Mouse (Mus musculus): ENCODE measurements at regions not wholly inside any gene's neighbourhood (a gene's known extent, or its start where the extent isn't known, plus 50 kb on each side); places are given as distances from the start of the nearest gene placed in this dataset.
A peak's percentile ranks its signal among the peaks of the same experiment; 100 is the strongest.

DNA sequence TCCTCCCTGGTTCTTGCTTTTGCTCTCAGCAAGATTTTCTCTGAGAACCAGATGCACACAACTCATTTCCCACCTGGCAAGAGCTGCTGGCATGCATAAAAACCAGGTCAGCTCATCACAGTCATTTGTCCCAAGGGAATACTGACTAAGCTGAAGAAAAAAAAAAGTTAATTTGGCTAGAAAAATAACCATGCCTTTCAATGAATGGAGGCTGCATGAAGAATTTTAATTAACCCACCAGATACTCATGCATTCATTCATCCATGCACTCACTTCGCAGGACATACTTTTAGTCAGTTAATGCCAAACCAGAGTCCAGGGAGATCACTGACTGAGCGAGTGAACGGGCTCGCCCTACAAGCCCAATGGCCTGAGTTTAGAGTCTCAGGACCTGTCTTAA, 505.4 kb upstream of the Hs6st1 start:
- ATAC-seq (ENCODE audit: extremely low read depth, insufficient number of reproducible peaks, low FRiP score, poor library complexity, severe bottlenecking), result no peak

DNA sequence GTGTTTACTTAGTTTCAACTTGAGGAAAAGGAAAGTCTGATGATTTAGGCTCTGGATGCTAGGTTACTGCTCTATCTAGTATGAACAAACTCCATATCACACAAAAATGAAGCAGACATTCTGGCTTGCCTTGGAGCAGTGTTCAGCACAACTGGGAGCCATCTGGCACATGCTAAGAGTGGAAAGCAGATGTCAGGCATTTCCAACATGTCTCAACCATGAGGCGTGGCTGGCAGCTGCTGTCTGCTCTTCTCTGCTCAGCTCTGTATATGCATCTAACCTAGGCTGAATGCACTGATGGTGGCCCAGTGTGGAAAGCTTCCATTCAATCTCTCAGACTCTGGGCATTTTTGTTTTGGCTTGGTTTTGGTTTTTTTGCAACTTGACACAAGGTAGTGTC, 493.0 kb upstream of the Hs6st1 start:
- no peak for ATAC-seq (ENCODE audit: extremely low read depth, insufficient number of reproducible peaks, low FRiP score, poor library complexity, severe bottlenecking)

DNA sequence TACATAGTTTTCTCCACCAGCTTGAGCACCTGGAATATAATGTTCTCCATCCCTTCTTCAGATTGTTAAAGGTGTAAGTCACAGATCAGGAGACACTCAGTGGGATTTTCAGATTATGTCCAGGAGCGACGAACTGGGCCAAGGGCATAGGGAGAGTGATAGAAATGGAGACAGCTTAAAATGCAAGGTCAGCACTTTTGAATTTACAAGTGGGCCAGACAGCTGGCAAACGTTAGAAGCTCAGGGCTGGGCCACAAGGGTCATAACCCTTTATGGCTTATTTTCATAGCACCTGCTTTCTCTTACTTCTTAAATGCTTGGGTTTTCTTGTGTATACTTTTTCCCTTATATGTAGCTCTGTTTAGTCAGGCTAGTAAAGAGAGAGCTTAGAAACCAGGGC, 488.8 kb upstream of the Hs6st1 start:
- no peak for ATAC-seq (ENCODE audit: extremely low read depth, insufficient number of reproducible peaks, low FRiP score, poor library complexity, severe bottlenecking)

DNA sequence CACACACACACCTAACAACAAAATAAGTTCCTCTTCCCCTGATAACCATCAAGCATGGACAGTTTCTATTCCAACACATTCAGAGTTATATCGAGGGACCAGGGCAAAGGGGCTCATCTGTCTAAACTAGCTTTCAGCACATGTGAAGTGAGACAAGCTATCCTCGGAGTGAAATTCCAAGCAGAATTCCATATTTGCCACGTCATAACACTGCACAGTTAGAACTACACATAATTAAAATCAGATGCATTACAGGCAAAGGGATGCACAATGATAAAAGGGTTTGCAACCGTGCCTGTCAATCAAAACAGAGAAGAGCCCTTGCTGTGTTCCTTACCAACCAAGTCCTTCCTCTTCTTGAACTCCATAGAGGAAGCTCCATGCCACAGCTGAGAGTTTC, 488.2 kb upstream of the Hs6st1 start:
- ATAC-seq (ENCODE audit: extremely low read depth, insufficient number of reproducible peaks, low FRiP score, poor library complexity, severe bottlenecking), result no peak

DNA sequence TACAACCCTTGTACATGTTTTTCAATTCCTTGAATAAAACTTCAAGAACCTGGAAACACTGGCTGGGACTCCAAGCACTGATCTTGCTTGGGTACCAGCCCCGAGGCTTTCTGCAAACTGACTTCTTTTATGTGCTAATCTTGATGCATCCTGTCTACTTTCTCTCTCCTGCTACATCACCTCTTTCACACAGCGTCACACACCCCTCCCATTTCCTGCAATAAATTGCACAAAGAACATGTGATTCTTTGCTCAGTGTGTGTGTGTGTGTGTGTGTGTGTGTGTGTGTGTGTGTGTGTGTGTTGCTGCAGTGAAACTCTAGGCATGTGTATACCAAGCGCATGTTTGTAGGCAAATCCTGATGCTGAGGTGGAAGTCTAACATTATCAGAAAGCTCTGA, 487.7 kb upstream of the Hs6st1 start:
- ATAC-seq (ENCODE audit: extremely low read depth, insufficient number of reproducible peaks, low FRiP score, poor library complexity, severe bottlenecking), result 0 out of 2 replicates have a peak, but pooled peaks have one; percentile 26

DNA sequence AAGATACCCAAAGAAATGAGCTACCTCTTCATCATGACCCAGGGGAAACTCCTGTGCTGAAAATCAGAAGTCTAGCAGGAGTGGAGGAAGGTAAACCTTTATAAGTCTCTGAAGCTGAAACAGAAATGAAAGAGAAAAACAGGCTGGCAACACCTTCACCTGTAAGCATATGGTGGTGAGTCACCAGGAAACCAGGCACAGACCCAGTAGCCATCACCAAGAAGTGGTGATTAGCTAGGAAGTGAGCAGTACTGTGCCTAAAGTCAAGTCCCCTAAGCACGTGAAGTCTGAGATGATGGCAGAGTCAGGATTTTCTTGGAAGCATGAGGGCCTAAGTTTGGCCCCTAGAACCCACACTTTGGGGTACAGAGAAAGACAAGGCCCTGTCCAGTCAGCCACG, 480.3 kb upstream of the Hs6st1 start:
- no peak for ATAC-seq (ENCODE audit: extremely low read depth, insufficient number of reproducible peaks, low FRiP score, poor library complexity, severe bottlenecking)

DNA sequence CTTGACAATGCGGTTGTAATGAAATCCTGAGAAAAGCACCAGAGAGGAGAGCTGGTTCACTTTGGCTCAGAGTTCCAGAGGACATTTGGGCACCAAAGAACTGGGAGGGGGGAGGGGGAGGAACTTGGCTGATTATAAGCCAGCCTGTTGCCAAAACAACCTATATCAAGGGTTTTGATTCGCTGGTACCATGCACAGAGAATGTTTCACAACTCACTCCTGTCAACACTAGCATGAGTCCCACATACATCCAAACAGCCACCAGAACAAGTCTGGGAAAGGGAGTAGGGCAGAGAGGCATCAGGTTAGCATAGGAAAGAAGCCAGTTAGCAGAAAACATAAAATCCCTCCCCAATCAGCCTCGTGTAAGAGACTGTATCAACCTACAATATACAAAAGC, 479.3 kb upstream of the Hs6st1 start:
- no peak for ATAC-seq (ENCODE audit: extremely low read depth, insufficient number of reproducible peaks, low FRiP score, poor library complexity, severe bottlenecking)

DNA sequence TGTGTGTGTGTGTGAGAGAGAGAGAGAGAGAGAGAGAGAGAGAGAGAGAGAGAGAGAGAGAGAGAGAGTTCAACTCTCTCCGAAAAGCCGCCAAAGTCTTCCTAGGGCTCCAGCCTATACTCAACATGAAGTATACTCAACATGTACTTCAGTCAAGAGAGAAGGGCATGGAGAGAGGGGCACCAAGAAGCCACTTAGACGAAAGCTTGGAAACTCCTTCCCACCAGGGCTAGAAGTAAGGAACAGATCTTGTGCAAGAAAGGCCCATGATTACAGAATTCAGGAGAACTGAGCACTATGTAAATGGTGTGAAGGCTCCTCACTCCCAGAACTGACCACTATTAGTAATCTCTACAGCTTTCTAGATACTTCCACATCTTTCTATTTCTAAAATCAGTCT, 467.4 kb upstream of the Hs6st1 start:
- no peak for ATAC-seq (ENCODE audit: extremely low read depth, insufficient number of reproducible peaks, low FRiP score, poor library complexity, severe bottlenecking)

DNA sequence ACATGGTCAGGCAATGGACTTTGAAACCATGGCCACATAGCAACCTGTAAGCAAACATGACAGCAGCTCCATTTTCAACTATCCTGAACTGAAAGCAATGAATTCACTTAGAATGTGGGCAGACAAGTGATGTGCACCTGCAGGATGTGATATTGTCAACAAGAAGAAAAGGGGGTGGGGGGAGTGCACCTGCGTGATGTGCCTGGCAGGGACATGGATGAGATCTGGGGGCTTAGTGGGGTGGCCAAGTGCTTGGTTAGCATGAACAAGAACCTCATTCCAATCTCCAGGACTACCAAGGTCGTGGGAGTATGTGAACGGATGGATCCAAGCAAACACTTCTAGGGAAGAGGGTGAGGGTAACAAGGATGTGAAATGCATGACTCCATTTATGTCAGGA, 453.1 kb upstream of the Hs6st1 start:
- no peak for ATAC-seq (ENCODE audit: extremely low read depth, insufficient number of reproducible peaks, low FRiP score, poor library complexity, severe bottlenecking)

DNA sequence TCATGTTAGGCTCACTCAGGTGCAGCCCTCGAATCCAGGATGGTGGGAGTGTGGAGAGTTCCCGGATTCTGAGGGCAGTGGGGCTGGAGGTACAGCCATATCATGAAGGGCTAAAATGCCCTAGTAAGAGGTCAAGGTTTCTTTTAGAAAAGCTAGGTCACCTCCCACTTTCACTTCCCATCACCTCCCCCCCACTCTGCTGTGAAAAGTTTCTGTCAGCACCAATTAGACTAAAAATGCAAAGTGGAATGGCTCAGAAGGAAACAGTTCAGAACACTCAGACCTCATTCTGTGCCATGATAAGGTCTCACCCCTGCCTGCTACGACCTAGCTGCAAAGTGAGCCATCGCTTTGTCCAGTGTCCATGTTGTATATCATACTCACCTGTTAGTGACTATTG, 448.7 kb upstream of the Hs6st1 start:
- ATAC-seq (ENCODE audit: extremely low read depth, insufficient number of reproducible peaks, low FRiP score, poor library complexity, severe bottlenecking), result peak; percentile 69; the same call in 1 of the 2 replicates

DNA sequence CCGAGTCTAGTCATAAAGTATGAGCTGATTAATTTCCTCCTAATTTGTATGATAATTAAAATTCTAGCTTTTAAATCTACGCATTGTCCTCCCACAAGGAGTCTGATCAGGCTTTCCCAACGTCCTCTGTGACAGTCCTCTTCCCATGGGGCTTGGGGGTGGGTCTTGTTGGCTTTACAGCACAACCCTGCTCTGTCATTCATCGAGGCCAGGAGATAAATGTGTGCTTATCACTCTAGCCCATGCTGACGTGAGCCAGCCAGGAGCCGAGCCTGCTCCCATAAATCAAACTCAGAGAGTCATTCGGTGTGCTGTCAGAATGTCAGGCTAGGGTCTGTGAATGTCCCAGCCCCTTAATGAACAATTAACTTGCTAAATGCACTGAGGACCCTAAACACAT, 425.6 kb upstream of the Hs6st1 start:
- no peak for ATAC-seq (ENCODE audit: extremely low read depth, insufficient number of reproducible peaks, low FRiP score, poor library complexity, severe bottlenecking)

DNA sequence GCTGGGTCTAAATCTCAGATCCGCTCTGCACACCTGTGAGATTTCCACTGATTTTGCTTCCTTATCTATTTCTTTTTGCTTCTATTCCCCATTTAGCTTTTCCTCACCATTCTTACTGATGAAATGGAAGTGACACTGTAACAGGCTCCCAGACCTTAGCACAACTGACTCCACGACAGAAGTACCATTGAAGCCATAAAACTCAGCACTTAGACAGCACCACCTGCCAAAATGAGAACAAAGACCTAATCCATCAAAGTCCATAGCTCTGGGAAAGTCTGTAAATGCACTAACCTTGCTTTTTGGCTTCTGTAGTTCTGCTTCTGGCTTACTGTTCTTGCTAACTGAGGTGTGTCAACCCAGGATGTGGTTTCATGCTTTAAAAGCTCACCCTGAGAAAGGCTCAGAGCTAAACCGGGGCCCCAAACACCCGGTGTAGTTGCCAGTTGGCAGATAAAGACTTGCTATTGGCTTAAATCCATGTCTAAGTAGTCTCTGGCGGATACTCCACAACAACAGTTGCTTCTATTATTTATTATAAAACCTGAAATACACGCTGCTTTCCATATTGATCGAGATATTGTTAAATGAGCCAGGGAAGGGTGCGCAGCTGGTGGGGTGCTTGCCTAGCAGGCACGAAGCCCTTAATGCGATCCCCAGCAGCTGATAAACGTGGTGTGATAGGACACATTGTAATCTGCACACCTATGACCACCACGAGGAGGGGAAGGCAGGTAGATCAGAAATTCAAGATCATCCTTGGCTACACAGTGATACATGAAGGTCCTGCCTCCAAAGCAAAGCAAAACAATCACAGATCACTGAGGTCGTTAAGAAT, 414.9 kb upstream of the Hs6st1 start:
- peak; percentile 81 for ATAC-seq (ENCODE audit: extremely low read depth, insufficient number of reproducible peaks, low FRiP score, poor library complexity, severe bottlenecking)

DNA sequence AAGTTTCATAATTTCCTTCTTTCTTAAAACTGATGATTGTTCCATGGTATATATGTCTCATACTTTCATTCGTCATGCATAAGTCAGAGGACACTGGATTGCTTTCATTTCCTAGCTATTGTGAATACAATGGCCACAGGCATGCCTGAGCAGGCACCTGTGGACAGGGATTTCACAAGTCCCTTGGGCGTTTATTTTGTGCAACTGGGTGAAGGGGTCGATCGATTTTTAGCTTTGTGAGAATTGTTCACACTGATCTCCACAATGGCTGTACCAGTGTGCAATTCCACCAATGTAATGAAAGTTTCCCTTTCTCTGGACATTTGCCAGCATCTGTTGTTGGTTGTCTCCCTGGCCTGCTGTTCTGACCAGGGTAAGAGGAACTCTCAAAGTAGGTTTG, 405.2 kb upstream of the Hs6st1 start:
- ATAC-seq (ENCODE audit: extremely low read depth, insufficient number of reproducible peaks, low FRiP score, poor library complexity, severe bottlenecking), result no peak

DNA sequence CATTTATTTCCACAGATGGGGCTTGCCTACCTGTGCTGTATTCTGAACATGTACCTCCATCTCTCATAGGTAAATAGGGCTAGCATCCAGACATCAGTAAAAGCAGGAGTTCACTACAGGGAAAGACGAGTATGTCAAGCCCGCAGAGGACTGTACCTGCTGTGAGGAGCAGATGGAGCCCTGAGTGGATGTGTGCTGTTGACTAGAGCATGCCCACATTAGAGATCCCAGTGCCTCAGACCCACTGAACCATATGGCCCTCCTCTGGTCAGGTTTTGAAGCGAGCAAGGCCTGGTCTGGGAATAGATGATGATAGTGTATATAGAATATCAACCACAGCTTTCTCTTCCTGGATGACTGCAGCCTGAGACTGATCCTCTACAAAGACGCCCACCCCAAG, 394.7 kb upstream of the Hs6st1 start:
- ATAC-seq (ENCODE audit: extremely low read depth, insufficient number of reproducible peaks, low FRiP score, poor library complexity, severe bottlenecking), result no peak

DNA sequence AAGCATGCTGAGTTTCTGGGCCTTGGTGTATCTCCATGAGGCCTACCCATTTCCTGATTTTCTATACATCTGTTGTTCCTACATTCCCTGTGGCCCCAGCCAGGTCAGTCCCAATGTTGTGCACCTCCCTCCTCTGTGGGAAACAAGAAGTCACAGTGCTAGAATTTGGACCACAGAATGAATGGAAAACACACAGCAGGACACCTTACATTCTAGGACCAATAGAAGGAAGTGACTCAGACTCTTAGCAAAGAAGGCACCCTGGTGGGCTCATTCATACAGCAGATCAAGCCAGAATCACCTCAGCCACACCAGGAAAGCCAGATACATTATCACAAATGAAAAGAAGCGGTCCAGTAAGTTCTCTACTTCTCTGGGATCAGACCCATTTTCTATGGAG, 394.2 kb upstream of the Hs6st1 start:
- ATAC-seq (ENCODE audit: extremely low read depth, insufficient number of reproducible peaks, low FRiP score, poor library complexity, severe bottlenecking), result no peak

DNA sequence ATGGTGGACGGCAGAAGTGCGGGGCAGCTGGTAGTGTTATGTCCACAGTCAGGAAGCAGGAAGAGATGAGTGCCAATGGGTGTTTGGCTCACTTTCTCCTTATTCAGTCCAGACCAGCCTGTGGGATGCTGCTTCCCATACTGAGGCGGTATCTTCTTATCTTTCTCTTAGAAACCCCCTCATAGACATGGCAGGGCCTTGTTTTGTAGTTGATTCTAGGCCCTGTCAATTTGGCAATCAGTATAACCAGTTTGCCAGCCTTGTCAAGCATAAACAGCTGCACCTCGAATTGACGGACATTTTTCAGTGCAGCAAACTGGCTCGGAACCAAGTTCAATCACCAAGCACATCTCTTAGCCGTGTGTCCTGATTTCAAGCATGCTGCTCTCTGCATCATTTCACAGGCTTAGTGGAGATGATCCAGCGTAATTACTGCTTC, 385.7 kb upstream of the Hs6st1 start:
- no peak for ATAC-seq (ENCODE audit: extremely low read depth, insufficient number of reproducible peaks, low FRiP score, poor library complexity, severe bottlenecking)

DNA sequence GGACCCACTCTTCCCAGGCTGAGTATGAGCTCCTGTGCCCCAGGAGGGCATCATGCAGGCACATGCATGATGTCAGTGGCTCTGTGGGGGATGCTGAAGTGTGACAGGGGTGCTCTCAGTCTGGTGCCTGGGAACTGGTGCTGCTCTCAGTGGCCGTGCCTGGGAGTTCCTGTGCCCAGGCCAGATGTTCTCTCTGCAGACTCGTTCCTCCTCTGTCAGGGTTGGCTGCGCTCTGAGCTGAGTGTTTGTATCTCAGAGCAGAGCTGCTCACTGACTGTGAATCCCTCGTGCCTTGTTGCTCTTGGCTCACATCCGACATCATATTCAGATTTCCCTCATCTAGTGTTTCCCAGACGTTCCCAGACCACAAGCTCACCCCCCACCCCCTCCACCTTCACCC, 382.5 kb upstream of the Hs6st1 start:
- ATAC-seq (ENCODE audit: extremely low read depth, insufficient number of reproducible peaks, low FRiP score, poor library complexity, severe bottlenecking), result 0 out of 2 replicates have a peak, but pooled peaks have one; percentile 9

DNA sequence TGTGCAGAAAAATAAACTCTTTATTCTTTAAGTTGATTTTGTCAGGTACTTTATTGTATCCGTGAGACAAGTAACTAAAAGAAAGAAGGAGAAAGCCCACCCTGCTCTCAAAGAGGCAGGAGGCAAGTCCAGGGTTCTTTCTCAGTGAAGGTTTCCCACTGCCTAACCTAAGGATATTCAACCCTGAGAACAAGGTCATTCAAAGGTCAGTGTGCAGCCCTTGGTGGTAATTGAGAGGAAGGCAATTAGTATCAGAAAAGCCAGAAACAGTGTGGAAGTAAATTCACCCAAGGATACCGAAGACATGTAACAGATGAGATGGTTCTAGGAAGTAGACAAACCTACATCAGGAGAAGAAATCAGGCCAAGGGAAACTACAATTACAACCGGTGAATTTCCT, 373.9 kb upstream of the Hs6st1 start:
- ATAC-seq (ENCODE audit: extremely low read depth, insufficient number of reproducible peaks, low FRiP score, poor library complexity, severe bottlenecking), result no peak

DNA sequence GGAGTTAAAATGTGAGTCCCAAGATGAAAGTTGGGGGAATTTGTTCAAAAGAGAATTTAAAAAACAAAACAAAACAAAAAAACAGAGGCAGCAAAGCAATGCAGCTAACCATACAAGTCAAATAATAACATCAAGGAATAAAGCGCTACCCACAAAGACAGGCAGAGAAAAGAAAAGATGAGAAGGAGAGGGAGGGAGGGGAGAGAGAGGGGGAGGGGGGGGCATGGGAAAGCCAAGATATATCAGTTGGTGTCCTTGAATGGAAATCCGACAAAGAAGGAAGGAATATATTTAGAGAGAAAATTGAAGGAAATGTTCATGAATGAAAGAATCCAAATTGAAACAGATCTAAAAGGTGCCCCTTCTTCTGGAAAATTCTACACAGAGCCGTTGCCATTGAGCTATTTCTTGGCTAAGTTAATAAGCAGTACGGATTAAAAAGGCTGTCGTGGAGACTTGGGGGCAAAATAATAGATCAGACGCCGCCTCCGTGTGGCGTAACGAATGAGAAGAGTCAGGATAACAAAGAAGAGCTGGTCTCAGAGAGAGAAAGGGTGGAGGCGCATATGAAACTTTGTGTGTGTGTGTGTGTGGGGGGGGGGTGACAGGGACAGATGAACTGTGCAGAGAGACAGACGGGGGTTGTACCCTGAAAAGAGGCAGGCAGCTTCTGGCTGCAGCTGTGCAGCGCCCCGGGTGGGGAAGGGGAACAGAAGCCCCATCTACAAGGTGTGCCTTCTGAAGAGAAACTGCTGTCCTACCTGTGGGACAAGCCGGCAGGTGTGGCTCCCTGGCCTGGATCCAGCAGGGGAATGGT, 373.2 kb upstream of the Hs6st1 start:
- ATAC-seq (ENCODE audit: extremely low read depth, insufficient number of reproducible peaks, low FRiP score, poor library complexity, severe bottlenecking), result no peak

DNA sequence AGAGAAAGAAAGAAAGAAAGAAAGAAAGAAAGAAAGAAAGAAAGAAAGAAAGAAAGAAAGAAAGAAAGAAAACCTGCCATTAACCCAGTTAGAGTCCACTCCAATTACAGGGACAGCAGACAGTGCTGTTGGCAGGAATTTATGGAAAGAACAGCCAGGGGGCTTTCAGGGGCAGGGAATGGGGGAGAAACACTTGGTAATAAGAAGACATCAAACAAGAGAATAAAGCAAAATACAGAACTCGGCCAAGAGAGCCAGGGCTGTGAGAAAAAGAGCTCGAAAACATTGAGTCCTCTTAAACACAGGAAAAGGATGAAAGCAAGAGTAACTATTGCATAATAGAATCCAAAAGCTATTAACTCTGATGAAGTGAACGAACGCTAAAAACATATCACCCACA, 371.0 kb upstream of the Hs6st1 start:
- ATAC-seq (ENCODE audit: extremely low read depth, insufficient number of reproducible peaks, low FRiP score, poor library complexity, severe bottlenecking), result no peak
